ENCODE assay signal across 8 mouse cellular contexts in the genomic region with DNA sequence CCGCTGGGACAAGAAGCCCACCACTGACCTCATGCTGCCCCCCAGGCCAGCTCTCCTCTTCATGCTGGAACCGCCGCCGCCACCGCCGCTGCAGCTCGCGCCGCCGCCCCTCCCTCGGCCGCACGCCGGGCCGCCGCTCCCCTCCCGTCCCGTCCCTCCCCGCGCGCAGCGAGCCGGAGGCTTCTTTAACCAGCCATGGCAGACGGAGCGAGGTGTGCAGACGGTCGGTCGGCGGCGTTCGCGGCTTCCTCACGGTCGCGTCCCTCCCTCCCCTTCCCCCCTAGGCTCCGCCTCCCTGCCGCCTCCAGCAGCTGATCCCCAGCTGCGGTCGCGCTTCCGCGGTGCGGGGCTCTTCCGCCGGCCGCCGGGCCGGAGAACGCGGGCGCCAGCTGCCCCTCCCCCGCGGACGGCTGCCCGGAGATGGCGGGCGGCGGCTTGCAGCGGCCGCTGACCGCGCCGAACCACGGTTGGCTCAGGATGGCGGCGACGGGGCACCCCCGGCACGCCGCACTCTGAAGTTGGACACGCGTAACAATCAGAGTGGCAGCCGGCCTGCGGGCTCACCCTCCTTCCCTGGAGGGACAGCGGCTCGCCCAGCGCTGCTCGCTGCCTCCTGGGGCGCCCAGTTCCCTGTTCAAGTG. TPM values are rescaled to one million over a fixed set of nuclear protein-coding genes. Genes with fewer than 3 reads are reported as not detected.
DNase-seq lines count a peak whose midpoint lies in the region; ATAC-seq and TF ChIP-seq lines count a peak whose summit lies in the region.

Dcaf5 (minus strand) TSS at position 266 of the 641 bp plus-strand sequence.

- peak within 1 kb of the TSS; percentile 81 for H3K4me2 ChIP-seq in embryonic facial prominence, embryonic 13.5 days
- H3K4me2 ChIP-seq in limb, embryonic 11.5 days (ENCODE audit: low read depth, severe bottlenecking) = peak within 1 kb of the TSS; percentile 82
- peak within 1 kb of the TSS; percentile 66 for H3K4me2 ChIP-seq in midbrain, embryonic 13.5 days (replicated peaks)

- ATAC-seq in embryonic facial prominence, embryonic 13.5 days (ENCODE audit: insufficient number of reproducible peaks, insufficient read depth, low FRiP score, low TSS enrichment, low read depth) = peak; percentile 71; the same call in 1 of the 2 replicates
- peak; percentile 52 for ATAC-seq in limb, embryonic 11.5 days (ENCODE audit: insufficient number of reproducible peaks, low FRiP score, low TSS enrichment, low read depth)
- ATAC-seq in midbrain, embryonic 13.5 days = peak; percentile 87

- H3K4me3 ChIP-seq in embryonic facial prominence, embryonic 13.5 days = peak within 1 kb of the TSS; percentile 91
- peak within 1 kb of the TSS; percentile 79 for H3K4me3 ChIP-seq in kidney, adult 2 months (ENCODE audit: insufficient read depth, low read depth, low read length)
- H3K4me3 ChIP-seq in limb, embryonic 11.5 days (ENCODE audit: low read depth, low read length) = peak within 1 kb of the TSS; percentile 85
- peak within 1 kb of the TSS; percentile 93 for H3K4me3 ChIP-seq in midbrain, embryonic 13.5 days (replicated peaks)

- no peaks in the 10 kb centered on the region for H3K36me3 ChIP-seq in embryonic facial prominence, embryonic 13.5 days
- H3K36me3 ChIP-seq in kidney, adult 2 months (ENCODE audit: control insufficient read depth, insufficient read depth, low read length) = no peaks in the 10 kb centered on the region
- H3K36me3 ChIP-seq in limb, embryonic 11.5 days (ENCODE audit: control insufficient read depth, insufficient read depth, low read length) = no peaks in the 10 kb centered on the region
- H3K36me3 ChIP-seq in midbrain, embryonic 13.5 days = peaks cover 4% of the 10 kb centered on the region; the same call in 1 of the 2 replicates

- no peaks in the 10 kb centered on the region for H3K9me3 ChIP-seq in embryonic facial prominence, embryonic 13.5 days
- no peaks in the 10 kb centered on the region for H3K9me3 ChIP-seq in limb, embryonic 11.5 days (ENCODE audit: control insufficient read depth, low read length)
- H3K9me3 ChIP-seq in midbrain, embryonic 13.5 days = no peaks in the 10 kb centered on the region

- peak; percentile 79 for DNase-seq in 3134 (ENCODE audit: extremely low read depth, insufficient read length, low spot score)
- DNase-seq in adrenal gland, postnatal 36 days = peak; percentile 87 to 92
- peak; percentile 82 to 86 for DNase-seq in heart, adult 18-20 months
- peak; percentile 87 for DNase-seq in kidney, adult 2 months
- DNase-seq in limb, embryonic 11.5 days (ENCODE audit: low spot score) = peak; percentile 79
- peak; percentile 52 for DNase-seq in spleen, adult 12 weeks (ENCODE audit: low spot score)

- peak within 1 kb of the TSS; percentile 98 for H3K27ac ChIP-seq in embryonic facial prominence, embryonic 13.5 days
- peak within 1 kb of the TSS; percentile 79 for H3K27ac ChIP-seq in kidney, adult 2 months (ENCODE audit: insufficient read depth, low read depth, low read length)
- peak within 1 kb of the TSS; percentile 92 for H3K27ac ChIP-seq in limb, embryonic 11.5 days (replicated peaks; ENCODE audit: low read depth, low read length)
- H3K27ac ChIP-seq in midbrain, embryonic 13.5 days = peak within 1 kb of the TSS; percentile 99

- peak within 1 kb of the TSS; percentile 93 for H3K9ac ChIP-seq in embryonic facial prominence, embryonic 13.5 days
- peak within 1 kb of the TSS; percentile 93 for H3K9ac ChIP-seq in limb, embryonic 11.5 days (ENCODE audit: low read length)
- peak within 1 kb of the TSS; percentile 95 for H3K9ac ChIP-seq in midbrain, embryonic 13.5 days (replicated peaks)

- H3K4me1 ChIP-seq in embryonic facial prominence, embryonic 13.5 days = peaks cover 17% of the 10 kb centered on the region
- H3K4me1 ChIP-seq in kidney, adult 2 months (ENCODE audit: control insufficient read depth, insufficient read depth, low read length) = no peaks in the 10 kb centered on the region; the same call in 1 of the 2 replicates
- peaks cover 6% of the 10 kb centered on the region; the same call in 1 of the 2 replicates for H3K4me1 ChIP-seq in limb, embryonic 11.5 days (ENCODE audit: control insufficient read depth, insufficient read depth, low read length)
- H3K4me1 ChIP-seq in midbrain, embryonic 13.5 days (replicated peaks) = peaks cover 31% of the 10 kb centered on the region

- under 1% methylated on average over 78 of the region's 79 CpGs for WGBS in embryonic facial prominence, embryonic 13.5 days
- WGBS in kidney, adult 2 months = 1% methylated on average over 72 of the region's 79 CpGs
- WGBS in limb, embryonic 11.5 days = under 1% methylated on average over 78 of the region's 79 CpGs
- under 1% methylated on average over 69 of the region's 79 CpGs for WGBS in midbrain, embryonic 13.5 days

- H3K27me3 ChIP-seq in embryonic facial prominence, embryonic 13.5 days = no peaks in the 10 kb centered on the region
- no peaks in the 10 kb centered on the region for H3K27me3 ChIP-seq in kidney, adult 2 months (replicated peaks; ENCODE audit: control insufficient read depth, insufficient read depth, low read length)
- H3K27me3 ChIP-seq in limb, embryonic 11.5 days (ENCODE audit: control insufficient read depth, insufficient read depth, low read length) = no peaks in the 10 kb centered on the region
- no peaks in the 10 kb centered on the region for H3K27me3 ChIP-seq in midbrain, embryonic 13.5 days

- TF ChIP-seq POLR2A in kidney, adult 2 months (IDR thresholded peaks at IDR 0.05; ENCODE audit: low read depth, low read length) = peak; percentile 73

- TF ChIP-seq CTCF in kidney, adult 2 months (conservative IDR thresholded peaks at IDR 0.05; ENCODE audit: insufficient read depth, insufficient read length, low read depth, low read length) = no peak

RNA-seq across cellular contexts. Expression of gene Dcaf5, which starts in this region (rescaled TPM):
- 10 to 100 TPM; 32.1 to 33.1 TPM for total RNA-seq in adrenal gland, postnatal 36 days (2021)
- 14.2 and 15.4 TPM in 2 replicates for polyA plus RNA-seq in embryonic facial prominence, embryonic 13.5 days (2015; fragmentation: Nextera tagmentation; extraction: Ambion mirVana)
- 10 to 100 TPM; 31.6 to 43.3 TPM for total RNA-seq in heart, adult 18-20 months (2021)
- 17.0 and 17.2 TPM in 2 replicates for polyA plus RNA-seq in kidney, adult 2 months (2012; rRNA removed)
- 10.3 and 11.3 TPM in 2 replicates for polyA plus RNA-seq in limb, embryonic 11.5 days (2014; fragmentation: Nextera tagmentation; extraction: Ambion mirVana)
- polyA plus RNA-seq in midbrain, embryonic 13.5 days (2015; fragmentation: Nextera tagmentation; extraction: Ambion mirVana) = 25.8 and 28.2 TPM in 2 replicates

Comparison
In these comparisons a context has a peak if more than half of its experiments do, and no peak if none do; other contexts are left out.
1. Peak in every context shown above with its lines: DNase-seq, ATAC-seq, H3K4me3 ChIP-seq and H3K27ac ChIP-seq.